Mouse (Mus musculus): ENCODE measurements around the gene Tor2a.
A peak's percentile ranks its signal among the peaks of the same experiment; 100 is the strongest.

Gene Tor2a

DNA sequence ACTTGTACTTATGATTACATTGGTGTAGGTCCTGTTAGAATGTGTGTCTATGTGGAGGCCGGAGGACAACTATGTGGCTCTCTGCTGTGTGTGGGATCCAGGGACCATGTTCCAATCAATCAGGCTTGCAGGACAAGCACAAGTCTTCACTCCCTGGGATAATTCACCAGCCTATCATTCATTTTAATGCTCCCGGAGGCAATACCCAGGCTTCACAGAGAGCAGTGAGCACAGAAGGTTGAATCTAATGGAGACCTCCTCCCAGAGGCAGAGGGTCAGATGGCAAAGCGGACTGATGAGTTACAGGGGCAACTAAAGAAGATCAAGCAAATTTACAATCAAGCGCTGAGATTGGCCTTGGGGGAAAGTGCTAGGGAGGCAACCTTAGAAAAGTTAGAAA lies 27.5 kb upstream of the Tor2a start:
- no peak for DNase-seq (ENCODE audit: low read depth)

- no peak for DNase-seq (ENCODE audit: low read depth)
Measured at GRCm38 (mm10) chr2:32730854-32731253, 26.2 kb upstream of the Tor2a start.

DNA sequence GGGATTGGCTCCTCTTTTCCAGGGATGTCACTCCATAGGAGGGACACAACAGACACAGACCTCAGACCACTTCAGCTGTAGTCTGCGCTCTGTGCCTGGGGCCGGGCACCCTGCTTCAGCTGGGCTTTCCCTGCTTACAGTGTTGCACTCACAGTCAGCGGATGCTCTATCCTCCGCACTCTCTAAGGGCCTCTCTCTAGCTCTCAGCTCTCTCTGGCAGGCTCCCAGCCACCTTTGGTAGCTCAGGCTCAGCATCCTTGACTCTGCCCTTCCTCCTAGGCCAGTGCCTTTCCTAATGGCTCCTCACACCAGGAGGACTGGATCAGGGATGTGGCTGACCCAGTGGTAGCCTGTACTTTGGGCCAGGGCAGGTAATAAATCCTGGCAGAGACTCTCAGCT lies 25.1 kb upstream of the Tor2a start:
- no peak for DNase-seq (ENCODE audit: low read depth)

- no peak for DNase-seq (ENCODE audit: low read depth)
Measured at GRCm38 (mm10) chr2:32732695-32733094, 24.3 kb upstream of the Tor2a start.

GRCm38 (mm10) chr2:32734480-32734879 lies 22.6 kb upstream of the Tor2a start:
- no peak for DNase-seq (ENCODE audit: low read depth)

DNA sequence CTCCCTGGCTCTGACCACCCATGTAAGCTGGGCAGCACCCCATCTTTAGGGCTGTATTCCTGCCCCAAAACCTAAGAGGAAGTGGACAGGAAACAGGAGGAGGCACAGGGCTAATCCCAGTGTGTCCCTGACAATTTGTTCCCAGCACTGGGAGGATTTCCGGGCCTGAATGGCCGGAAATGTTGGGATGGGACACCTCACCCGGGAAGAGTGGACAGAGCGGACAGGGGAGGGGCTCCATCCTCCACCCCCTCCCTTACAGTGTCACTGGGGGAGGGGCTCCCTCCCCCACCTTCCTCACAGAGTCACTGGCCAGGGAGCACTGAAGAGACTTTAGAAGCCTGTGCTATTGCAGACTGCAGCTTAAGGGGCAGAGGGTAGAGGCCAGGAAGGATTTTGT lies 22.1 kb upstream of the Tor2a start:
- no peak for DNase-seq (ENCODE audit: low read depth)

DNA sequence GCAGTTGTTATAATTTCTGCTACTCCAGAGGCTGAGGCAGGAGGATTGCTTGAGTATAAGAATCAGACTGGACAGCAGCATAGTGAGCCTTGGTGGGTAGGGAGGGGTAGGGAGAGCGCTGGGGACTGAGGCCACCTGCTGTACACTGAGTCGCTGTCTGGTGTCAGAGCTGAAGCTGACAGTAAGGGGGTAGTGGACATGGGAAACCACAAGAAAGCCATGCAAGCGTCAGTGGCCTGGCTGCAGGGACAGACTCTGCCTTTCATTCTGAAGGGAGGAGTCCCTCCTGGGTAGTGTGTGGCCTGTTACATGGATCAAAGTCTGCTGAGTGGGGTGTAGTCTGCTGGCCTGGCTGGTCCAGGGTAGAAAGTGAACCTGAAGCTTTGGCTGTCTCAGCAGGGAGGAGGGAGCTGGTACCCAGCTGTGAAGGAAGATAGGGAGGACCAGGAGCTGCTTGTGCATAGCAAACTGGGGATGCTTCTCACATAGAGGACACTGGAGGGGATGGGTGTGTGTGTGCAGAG lies 20.7 kb upstream of the Tor2a start:
- DNase-seq (ENCODE audit: low read depth): peak; percentile 66

- peak; percentile 24 for DNase-seq (ENCODE audit: low read depth)
Measured at GRCm38 (mm10) chr2:32737008-32737407, 20.0 kb upstream of the Tor2a start.

- no peak for DNase-seq (ENCODE audit: low read depth)
Measured at GRCm38 (mm10) chr2:32739311-32739710, 17.7 kb upstream of the Tor2a start.

- DNase-seq (ENCODE audit: low read depth): no peak
Measured at GRCm38 (mm10) chr2:32740916-32741272, 16.1 kb upstream of the Tor2a start, which contains the start of gene 6330409D20Rik. TSS of gene 6330409D20Rik (minus strand) at chr2:32741016.

DNA sequence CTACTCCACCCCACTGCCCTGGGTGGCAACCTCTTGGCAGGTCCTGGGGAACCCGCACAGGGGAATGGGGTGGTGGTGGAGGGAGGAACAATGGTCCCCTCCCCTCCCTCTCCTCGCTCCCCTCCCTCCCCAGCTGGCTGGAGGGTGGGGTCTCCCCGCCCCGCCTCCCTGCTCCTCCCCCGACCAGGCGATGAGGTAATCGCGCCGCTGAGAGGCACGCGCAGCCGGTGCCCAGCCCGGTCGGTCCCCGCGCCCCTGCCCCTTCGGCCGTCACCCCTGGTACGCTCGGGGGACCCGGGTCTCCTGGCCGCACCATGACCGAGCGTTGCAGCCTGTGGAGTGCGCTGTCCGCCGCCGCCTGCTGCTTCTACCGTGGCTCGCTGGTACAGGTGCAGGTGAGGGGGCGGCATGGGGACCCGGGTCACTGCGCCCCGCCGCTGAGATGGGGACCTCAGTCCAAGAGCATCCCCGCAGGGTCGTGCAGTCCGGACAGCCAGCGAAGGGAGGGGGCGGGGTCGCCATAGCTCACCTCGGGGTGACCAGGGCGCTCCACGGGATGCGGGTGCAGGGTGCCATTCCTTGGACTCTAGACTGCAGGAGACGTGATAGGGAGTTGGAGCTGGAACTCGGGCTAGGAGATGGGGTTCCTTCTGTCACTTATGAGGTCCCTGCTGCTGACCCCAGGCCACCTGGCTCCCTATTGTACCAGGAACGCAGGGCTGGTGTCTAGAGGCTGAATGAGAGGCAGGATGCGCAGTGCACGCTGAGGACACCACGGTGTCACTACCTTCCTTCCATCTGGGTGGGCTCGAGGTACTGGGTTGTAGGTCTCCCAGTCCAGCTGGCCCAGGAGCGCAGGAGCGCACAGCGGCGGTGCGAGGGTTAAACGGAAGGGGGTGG lies 15.5 kb upstream of the Tor2a start:
- no peak for DNase-seq (ENCODE audit: low read depth)

GRCm38 (mm10) chr2:32742173-32742531 lies 14.9 kb upstream of the Tor2a start:
- no peak for DNase-seq (ENCODE audit: low read depth)

DNA sequence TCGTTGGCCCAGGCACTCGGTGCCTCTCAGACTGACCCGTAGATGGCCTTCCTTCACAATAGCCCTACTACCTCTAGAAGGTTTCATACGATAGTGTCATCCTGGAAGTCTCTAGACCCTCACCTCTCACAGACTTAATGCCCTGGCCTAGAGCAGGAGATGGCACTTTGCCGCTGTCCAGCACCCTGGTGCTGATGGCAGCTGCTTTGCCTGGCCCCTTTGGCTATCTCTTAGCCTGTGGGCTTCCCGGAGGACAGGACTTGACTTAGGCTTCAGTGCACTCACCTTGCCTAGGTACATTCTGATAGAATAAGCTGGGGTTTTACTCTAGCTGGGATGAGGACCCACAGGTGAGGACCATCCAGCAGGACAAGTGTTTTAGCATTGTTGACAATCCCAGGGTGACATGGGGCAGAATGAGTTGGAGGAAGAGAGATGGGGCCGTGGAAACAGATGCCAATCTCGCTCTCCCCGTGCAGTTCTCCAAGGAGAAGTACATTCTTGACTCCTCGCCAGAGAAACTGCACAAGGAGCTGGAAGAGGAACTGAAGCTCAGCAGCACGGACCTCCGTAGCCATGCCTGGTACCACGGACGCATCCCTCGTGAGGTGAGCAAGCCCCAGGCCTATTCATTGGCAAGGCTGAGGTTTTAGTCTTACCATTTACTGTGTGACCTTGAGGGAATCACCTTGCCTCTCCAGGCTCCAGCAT lies 12.6 kb upstream of the Tor2a start:
- DNase-seq (ENCODE audit: low read depth): no peak

GRCm38 (mm10) chr2:32749082-32749481 lies 8.0 kb upstream of the Tor2a start:
- DNase-seq (ENCODE audit: low read depth): no peak

GRCm38 (mm10) chr2:32750199-32750598 lies 6.8 kb upstream of the Tor2a start:
- DNase-seq (ENCODE audit: low read depth): no peak

- no peak for DNase-seq (ENCODE audit: low read depth)
Measured at GRCm38 (mm10) chr2:32750887-32751664, 6.0 kb upstream of the Tor2a start.

DNA sequence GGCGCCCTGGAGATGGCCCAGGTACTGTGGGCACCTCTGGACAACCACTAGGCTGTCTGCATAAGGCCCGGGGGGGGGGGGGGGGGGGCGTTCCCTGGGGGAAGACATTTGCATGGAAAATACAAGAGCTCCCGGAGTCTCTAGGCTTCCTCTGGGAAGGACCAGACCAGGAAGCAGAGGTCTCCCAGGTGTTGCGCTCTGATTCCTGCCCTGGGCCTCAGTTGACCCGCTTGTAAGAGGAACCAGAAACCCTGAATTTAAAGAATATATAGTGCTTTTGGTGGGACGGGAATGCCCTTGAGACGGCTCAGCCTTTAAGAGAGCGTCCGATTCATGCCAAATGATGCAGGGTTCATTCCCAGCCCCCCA lies 5.4 kb upstream of the Tor2a start:
- no peak for DNase-seq (ENCODE audit: low read depth)

DNA sequence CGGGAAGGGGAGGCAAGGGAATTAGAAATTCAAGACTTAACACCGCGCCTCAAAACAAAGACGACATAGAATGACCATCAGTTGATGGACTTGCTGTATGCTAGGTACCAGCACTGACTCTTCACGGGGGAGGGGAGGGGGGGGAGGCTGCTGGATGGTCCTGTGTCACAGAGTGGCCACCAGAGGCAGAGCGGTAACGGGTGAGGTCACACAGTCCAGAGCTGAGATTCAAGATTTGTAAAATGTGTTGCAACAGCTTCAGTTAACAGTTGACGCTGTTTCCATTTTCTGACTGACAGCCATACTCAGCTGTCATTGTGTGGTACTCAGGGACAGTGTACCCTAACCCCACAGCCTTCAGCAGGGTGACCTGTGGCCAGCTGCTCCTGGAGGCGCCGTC lies 4.9 kb upstream of the Tor2a start:
- peak; percentile 40 for DNase-seq (ENCODE audit: low read depth)

GRCm38 (mm10) chr2:32756674-32757055 lies 369 bp upstream of the Tor2a start:
- no peak for DNase-seq (ENCODE audit: low read depth)

DNA sequence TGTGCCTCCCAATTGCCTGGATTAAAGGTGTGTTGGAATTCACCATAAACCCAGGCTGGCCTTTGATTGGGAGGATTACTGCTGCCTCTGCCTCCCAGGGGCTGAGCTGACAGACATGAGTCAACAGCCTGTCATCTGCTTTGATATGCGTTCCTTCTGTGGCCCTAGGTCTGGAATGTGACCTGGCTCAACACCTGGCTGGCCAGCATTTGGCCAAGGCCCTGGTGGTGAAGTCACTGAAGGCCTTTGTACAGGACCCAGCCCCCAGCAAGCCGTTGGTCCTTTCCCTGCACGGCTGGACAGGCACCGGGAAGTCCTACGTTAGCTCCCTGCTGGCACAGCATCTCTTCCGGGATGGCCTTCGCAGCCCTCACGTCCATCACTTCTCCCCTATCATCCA lies 1.5 kb downstream of the Tor2a start:
- DNase-seq (ENCODE audit: low read depth): no peak

GRCm38 (mm10) chr2:32759001-32759400 lies 2.0 kb downstream of the Tor2a start:
- DNase-seq (ENCODE audit: low read depth): no peak

- no peak for DNase-seq (ENCODE audit: low read depth)
Measured at GRCm38 (mm10) chr2:32761361-32761760, 4.3 kb downstream of the Tor2a start.

DNA sequence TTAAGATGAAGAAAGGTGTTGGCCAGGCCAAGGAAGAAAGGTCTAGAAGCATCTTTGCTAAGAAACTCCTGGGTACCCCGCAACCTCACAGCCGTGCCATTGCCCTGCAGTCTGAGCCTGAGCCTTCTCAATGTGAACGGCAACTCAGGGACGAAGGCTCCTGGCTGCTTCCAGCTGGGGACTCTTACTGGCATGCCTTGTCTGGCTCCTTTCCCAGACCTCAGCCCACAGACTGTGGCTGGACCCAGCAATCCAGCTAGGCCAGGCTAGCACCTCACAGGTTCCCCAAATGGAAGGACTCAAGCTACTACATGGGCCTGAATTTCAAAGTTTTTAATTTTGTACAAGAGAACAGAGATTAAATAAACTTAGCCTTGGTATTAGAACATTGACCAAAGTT lies 4.8 kb downstream of the Tor2a start:
- no peak for DNase-seq (ENCODE audit: low read depth)

All from 416B (cell line).